Mouse (Mus musculus) frontal cortex, adult 2 months (tissue): ENCODE data around the gene Fam120a. TPM values are rescaled to one million over a fixed set of nuclear protein-coding genes. Genes with fewer than 3 reads are reported as not detected.

Experiments used
- DNase-seq, 2 experiments: peaks; one replicate each; pipeline ENCODE4 v3.0.0; 2022; ENCODE audit warnings: low spot score in 1 of 2; ENCODE audit errors: extremely low spot score in 1 of 2
- polyA plus RNA-seq: library from polyadenylated mRNA; depleted of rRNA; stranded (reverse); fragments of >200 nt; gene quantifications from 2 replicates; pipeline ENCODE4 v1.2.3, GENCODE M21; 2012; rRNA removed

Gene Fam120a
- polyA plus RNA-seq: 92.2 and 92.6 TPM in 2 replicates

DNA sequence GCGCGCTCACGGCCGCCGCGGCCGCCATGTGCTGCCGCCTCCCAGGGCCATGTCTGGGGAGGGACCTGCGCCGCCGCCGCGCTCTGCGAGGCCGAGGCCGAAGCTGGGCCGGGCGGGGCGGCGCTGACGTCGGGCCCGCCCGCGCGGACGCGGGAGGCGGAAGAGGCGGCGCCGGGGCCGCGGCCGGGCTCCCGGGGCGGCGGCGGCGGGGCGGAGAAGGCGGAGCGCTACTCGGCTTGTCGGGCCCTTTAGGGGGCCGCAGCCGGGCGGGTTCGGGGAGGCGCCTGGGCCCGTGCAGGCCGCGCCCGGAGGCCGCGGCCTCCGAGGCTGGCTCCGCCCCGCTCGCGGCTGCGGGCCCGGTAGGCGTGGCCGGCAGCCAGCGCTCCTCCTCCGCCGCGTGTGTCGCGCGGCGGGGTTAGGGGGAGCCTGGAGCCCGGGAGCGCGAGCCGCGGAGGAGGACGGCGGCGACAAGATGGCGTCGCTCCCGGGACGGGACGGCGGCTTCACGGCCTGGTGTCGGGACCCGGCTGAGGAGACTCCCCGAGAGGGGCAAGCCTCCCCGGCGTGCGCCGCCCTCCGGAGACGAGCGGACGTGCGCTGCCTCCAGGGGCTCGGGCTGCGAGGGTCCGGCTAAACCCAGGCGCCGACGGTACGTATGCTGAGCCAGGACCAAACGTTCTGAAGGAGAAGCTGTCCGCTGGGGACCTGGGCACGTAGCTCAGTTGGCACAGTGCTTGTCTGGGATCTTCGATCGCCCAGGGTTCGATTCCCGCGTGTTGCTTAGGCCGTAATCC is at the start of gene Fam120a:
Fam120a (minus strand) TSS at position 62 of the 794 bp plus-strand sequence.
- DNase-seq: peak; percentile 49 to 79

- DNase-seq: no peak
These were observed 49.6 kb upstream of the Fam120a start for GRCm38 (mm10) chr13:49017375-49017774.

DNA sequence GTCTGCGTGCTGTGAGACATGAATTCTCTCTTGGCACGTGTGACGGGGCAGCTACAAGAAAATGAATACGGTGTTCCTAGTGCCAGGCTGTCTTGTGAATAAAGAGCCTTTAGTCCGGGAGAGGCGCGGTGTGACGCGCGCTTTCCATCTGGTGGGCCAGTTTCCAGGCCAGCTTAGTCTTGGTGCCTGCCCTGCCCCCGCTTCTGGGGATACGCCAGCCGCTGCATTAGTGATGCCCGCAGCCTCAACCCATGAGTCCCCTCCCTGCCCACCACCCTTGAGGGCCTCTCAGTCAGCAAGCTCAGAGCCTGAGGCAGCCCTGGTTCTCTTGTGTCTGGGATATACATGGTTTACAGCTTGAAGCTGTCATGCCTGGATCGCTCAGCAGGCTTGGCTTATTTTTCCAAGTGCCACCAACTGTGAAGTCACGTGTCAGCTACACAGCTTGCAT is 48.5 kb upstream of the Fam120a start:
- peak; percentile 84 to 91 for DNase-seq

DNA sequence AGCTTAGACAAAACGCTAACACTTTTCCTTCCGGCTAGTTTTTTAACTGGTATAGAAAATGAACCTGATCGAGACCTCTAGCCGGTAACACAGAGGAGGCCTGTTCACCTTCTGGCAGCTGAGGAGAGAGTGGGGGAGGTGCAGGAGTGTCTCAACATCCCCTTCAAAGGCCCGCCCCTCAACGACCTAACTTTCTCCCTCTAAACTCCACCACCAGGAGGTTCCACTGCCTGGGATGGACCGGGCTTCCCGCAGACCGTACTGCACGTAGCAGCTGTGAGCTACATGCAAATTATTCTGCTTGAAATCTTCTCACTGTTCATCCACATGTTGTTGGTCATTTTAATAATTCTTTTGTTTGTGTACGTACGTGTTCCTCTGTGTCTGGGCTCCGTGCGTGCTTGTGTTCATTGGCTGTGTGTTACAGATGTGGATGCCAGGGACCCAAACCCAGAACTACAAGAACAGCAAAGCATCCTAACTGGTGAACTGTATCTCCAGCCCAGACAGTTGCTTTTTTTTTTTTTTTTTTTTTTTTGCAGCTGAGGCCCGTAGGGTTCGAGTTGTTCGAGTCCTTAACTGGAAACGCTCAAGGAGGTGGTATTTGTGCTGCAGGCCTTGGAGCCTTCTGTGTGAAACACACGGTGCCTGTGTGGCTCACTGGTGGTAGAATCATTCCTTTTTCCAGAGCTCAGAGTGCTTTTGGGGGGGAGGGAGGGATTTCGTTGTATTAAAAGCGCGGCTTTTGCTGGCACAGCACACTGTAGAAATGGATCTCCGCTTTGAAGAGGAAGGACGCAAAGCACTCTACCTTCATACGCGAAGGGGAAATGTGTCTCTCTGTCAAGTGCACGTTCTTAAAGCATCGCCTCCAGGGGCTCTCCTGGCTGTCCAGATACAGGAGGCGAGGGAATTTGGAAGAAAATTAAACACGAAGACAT is 47.8 kb upstream of the Fam120a start:
- DNase-seq: no peak

DNA sequence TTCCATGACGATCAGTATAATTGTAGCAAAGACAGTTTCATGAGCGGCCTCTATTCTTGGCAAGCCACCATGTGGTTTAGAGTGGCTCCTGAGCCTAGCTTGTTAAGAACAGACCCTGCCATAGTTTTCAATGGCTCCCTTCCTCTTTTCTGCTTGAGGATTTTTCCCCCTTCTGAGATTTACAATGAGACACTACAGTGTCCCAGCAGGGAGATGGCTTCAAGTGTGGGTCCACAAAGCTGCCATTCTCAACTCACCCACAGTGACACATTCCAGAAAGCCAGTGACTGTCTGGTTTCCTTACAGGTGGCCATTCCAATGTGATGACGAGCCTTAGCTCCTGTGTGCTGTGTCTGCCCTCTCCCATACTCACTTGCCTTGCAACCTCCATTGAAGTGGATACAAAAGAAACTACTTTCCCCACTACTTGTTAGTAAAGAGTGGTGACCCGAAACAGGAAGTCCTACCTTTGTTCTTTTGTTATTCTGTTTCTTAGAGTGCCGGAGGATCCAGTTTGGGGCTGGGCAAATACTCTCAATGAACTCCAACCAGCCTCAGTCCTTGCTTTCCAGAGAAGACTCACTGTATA is 45.5 kb upstream of the Fam120a start:
- no peak for DNase-seq

DNA sequence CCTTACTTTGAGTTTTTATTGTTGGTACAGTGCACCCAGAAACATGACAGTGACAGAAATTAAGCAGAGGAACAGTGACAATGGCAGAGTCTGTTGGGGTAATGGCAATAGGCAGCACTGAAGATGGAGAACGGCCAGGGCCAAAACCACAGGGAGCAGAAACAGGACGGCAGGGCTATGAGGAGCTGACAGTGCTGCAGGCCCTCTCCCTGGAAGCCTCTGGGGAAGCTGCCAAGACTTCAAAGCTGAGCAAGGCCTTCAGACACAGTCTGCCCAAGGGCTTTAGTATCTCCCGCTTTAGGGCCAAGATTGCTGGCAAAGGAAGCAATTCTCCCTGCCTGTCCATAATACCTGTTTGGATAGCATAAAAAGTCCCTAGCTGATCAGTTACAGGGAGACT is 33.9 kb upstream of the Fam120a start:
- DNase-seq: peak in 1 of 2 experiments; percentile 34

DNA sequence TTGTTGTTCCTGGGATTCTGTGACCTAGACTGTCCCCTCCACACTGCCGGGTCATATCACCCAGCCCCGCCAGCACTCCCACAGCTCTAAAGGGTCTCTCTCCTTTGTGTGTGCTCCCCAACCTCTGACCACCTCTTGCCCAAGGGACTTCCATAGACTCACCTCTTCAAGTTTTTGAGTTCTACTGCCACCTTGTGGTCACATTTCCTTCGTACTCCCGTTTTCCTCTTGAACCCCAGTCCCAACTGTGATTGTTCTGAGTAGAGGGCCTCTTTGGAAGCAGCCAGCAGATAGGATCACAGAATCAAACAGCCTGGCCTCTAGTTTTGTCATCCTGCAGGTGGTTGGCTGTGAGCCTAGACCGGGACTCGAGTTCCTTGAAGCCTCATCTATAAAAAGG is 30.8 kb upstream of the Fam120a start:
- DNase-seq: peak; percentile 45 to 92

GRCm38 (mm10) chr13:48996731-48997130 is 28.9 kb upstream of the Fam120a start:
- peak in 1 of 2 experiments; percentile 33 for DNase-seq

GRCm38 (mm10) chr13:48994903-48995302 is 27.1 kb upstream of the Fam120a start:
- no peak for DNase-seq

DNA sequence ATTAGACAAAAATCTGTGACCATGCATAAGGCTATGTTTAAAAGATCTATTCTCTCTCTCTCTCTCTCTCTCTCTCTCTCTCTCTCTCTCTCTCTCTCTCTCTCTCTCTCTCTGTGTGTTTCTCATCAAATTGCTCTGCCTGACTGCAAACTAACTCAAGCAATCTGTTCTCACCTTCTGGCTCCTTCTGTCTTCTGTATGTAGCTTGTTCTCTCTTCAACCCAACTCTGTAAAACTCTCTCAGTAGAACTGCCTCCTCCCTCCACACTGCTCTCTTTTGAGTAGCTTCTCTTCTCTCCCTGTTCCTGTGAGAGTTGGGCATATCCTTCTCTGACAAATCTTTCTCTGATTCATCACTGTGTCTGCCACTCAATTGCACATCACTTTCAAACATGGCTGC is 25.1 kb upstream of the Fam120a start:
- DNase-seq: peak in 1 of 2 experiments; percentile 39

DNA sequence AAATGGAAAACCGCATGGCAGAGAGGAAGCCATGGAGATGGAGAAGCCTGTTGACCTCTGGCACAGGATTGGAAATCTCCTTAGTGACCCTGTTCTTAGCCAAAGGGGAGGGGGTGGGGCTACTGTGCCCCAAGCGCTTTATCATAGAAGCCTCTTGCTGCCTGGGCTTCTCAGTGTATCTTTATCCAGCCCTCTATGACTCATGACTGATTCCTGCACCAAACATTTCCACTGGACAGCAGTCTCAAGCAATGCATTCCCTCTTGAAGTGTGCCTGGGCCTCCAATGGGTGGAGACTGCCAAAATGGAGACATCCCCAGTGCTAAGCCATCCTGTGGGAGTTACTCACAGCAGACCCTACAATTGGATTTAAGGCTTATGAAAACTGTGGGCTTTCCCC is 22.3 kb upstream of the Fam120a start:
- DNase-seq: no peak

DNA sequence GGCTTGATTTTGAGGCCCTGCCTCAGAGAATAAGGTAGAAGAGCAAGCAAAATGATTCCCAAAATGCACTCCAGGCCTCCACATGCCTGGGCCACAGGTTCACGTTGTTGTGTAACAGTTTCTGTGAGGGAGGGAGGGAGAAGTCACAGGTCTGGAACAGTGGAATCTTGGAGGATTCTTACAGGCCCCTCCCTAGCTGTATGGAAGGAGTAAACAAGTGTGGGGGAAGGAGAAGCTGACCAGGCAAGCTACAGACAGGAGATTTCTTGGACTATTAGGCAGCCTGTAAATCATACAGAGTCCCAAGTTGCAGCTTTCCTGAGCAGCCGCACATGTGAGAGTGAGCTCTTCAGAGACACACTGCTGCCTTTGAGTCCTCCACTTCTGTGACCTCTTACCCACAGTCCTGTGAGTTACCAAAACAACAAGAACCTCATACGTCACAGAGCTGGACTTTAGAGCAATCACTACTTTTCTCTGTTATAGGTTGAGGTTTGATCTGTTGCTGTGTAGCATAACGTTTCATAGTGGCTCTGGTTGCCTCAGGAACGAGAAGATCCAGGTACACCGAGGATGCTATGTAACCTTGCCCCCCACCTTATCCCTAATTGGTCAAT is 14.8 kb upstream of the Fam120a start:
- DNase-seq: no peak

GRCm38 (mm10) chr13:48979069-48979468 is 11.3 kb upstream of the Fam120a start:
- no peak for DNase-seq

DNA sequence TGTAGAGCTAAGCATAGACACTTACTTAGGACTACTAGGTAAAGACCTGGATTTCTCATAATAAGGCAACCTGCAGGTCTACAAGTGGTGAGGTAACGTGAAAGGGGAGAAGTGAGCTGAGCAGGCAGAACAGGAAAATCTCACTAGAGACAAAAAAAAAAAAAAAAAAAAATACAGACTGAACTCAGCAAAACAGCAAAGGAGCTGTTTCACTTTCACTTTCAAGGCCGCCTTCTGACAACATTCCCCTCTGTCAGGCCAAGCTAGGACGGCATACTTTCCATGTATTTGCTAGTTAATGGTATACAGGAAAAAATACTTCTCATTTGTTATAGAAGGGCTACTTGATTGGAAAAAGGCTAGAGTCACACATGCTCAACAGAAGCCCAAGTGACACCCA is 10.0 kb upstream of the Fam120a start:
- DNase-seq: no peak

GRCm38 (mm10) chr13:48974699-48975098 is 6.9 kb upstream of the Fam120a start:
- no peak for DNase-seq

GRCm38 (mm10) chr13:48974266-48974665 is 6.4 kb upstream of the Fam120a start:
- no peak for DNase-seq

GRCm38 (mm10) chr13:48973231-48973630 is 5.4 kb upstream of the Fam120a start:
- DNase-seq: no peak

- DNase-seq: no peak
These were observed 3.2 kb upstream of the Fam120a start for GRCm38 (mm10) chr13:48971033-48971432.

GRCm38 (mm10) chr13:48970566-48970965 is 2.7 kb upstream of the Fam120a start:
- DNase-seq: no peak

- DNase-seq: no peak
These were observed 902 bp upstream of the Fam120a start for GRCm38 (mm10) chr13:48968750-48969088.
